Mouse (Mus musculus): Measurements from ENCODE around the gene Ssb. TPM values are rescaled to one million over a fixed set of nuclear protein-coding genes. Genes with fewer than 3 reads are reported as not detected.
A peak's percentile ranks its signal among the peaks of the same experiment; 100 is the strongest.

Ssb gene
- 100 to 1,000 TPM; 175 to 188 TPM for total RNA-seq (2021)
- long read RNA-seq, experiment 1, transcript Ssb-201 (12 exons, 2,001 nt) = major isoform, 173 of 229 reads
- long read RNA-seq, experiment 1, partial matches to known transcripts = 21 of 229 reads
- long read RNA-seq, experiment 1, other reads (novel, unspliced or antisense) = 34 of 229 reads
- long read RNA-seq, experiment 2, transcript Ssb-201 (12 exons, 2,001 nt) = major isoform, 40 of 47 reads
- long read RNA-seq, experiment 2, partial matches to known transcripts = 4 of 47 reads
- long read RNA-seq, experiment 2, other reads (novel, unspliced or antisense) = 3 of 47 reads

GRCm38 (mm10) chr2:69861485-69862091, at the start of gene Ssb:
Ssb (plus strand) TSS chr2:69861562.
- DNase-seq = peak; percentile 95 to 97

DNA sequence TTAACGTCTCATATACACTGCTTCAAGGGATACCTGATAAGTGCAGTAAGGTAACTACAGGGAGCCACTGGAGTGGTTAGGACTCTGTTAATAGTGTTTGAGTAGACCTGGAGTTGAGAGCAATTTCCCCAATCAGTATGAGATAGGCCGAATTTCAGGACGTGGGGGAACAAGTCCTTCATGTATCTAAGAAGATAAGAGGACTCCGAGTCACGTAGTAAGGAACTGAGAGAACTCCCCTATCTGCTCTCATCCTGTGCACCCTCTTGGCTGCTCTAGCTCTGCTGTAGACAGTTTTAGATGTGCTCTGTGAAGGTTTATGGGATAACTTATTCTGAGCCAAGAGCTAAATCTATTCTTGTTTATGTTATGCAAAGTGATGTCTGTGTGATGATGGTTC, 44.8 kb upstream of the Ssb start:
- DNase-seq = no peak

DNA sequence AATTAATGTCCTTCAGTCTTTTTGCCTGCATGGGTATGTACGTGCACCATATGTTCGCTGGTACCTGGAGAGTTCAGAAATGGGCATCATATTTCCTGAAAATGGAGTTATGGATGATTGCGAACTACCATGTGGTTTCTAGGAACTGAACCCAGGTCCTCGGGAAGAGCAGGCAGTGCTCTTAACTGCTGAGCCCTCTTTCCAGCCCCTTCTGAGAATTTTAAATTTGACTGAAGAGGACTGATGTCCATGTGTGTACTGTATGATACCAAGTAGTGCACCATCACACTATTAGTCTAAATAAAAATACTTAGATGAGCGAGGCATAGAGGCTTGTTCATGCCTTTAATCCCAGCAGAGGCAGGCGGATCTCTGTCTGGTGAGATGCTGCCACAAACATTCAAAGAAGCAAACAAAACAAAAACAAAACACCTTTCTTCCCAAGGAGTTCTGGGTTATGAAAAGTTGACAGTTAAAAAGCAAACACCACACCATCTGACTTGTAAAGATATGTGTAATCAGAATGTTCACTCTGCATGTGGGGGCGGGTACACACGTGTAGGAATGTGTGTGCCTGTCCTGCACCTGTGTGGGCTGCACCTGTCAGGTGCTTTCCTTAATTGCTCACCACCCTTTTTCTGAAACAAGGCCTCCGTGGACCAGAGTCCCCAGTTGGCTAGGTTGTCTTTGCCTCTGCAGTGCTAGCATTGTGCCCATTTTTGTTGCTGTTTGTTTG, 42.8 kb upstream of the Ssb start:
- no peak for DNase-seq

GRCm38 (mm10) chr2:69820201-69820600, 41.2 kb upstream of the Ssb start:
- no peak for DNase-seq

GRCm38 (mm10) chr2:69821711-69822110, 39.7 kb upstream of the Ssb start, which contains the start of gene Klhl23:
Klhl23 (plus strand) TSS chr2:69821944.
- DNase-seq = peak; percentile 17 to 25

GRCm38 (mm10) chr2:69822361-69823128, 38.8 kb upstream of the Ssb start:
- peak; percentile 52 to 62 for DNase-seq

- DNase-seq = peak; percentile 52 to 69
Observed at GRCm38 (mm10) chr2:69823129-69823677, 38.2 kb upstream of the Ssb start.

DNA sequence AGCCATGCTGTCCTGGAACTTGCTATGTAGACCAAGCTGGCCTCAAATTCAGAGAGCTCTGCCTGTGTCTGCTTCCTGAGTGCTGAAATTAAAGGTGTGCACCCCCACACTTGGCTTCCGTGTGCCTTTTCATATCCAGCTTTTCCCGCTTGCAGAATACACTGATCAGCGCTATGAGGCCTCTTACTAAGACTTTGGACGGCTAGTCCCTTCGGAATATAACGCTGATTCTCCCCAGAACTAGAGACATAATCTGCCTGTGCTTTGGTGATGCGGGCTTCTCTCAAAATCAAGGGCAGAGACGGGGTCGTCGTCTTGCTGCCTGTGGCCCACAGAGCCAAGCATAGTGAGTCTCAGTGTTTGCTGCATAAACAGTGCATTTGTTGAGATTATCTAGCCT, 35.5 kb upstream of the Ssb start:
- DNase-seq = no peak

GRCm38 (mm10) chr2:69826380-69826779, 35.0 kb upstream of the Ssb start:
- DNase-seq = no peak

GRCm38 (mm10) chr2:69828031-69828430, 33.3 kb upstream of the Ssb start:
- no peak for DNase-seq

DNA sequence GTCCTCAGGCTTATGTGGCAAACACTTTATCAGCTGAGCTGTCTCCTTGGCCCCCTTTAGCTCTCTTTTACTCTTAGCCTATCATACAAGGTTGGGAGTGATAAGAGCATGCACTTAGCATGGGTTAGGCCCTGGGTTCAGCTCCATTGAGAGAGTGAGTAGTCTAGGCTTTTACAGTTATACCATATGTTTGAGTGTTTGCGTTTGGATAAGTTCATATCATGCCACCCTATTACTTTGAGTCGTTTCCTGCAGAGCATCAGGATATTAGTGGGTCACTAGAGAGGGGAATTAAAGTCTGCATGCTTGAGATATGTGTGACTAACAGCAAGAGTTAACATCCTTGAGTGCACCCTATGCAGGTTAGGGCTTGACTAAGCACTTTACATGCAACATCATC, 31.7 kb upstream of the Ssb start:
- no peak for DNase-seq

DNA sequence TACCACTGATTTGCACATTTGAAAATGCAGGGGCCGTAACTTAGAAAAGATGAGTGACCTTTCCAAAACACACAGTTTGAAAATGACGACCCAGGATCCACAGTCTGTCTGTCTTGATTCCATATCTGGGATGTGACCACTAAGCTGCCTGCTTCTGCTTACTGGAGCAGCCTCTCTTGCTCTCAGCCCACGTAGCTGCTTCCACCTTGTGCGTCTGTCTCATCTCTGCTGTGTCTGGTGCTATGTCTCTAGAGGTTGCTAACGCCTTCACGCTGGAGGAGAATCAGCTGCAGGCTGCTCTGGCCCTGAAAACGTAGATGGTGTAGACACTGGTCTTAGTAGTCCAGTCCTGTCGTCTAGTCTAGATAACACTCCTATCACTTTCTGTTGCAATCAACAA, 31.2 kb upstream of the Ssb start:
- no peak for DNase-seq

DNA sequence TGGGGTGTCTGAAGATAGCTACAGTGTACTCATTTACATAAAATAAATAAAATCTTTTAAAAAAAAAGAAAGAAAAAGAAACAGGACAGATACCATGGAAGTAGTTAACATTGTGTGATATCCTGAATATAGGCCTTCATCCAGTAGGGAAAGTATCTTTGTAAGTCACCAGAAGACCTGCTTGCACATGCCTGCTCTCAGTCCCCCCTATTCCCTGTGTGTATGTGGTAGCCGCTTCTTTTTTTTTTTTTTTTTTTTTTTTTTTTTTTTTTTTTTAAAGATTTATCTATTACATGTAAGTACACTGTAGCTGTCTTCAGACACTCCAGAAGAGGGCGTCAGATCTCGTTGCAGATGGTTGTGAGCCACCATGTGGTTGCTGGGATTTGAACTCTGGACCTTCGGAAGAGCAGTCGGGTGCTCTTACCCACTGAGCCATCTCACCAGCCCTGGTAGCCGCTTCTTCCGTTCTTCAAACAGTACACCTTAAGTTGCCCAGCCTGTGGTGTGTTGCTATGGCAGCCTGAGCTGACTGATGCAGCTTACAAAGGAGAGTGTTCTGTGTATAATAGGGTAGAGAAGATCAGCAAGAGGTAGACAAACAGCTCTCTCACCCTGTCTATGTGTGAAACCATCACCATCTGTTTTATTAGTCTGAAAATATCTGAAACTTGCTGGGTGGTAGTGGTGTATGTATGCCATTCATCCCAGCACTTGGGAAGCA, 24.0 kb upstream of the Ssb start:
- DNase-seq = no peak

GRCm38 (mm10) chr2:69837996-69838395, 23.4 kb upstream of the Ssb start:
- no peak for DNase-seq

DNA sequence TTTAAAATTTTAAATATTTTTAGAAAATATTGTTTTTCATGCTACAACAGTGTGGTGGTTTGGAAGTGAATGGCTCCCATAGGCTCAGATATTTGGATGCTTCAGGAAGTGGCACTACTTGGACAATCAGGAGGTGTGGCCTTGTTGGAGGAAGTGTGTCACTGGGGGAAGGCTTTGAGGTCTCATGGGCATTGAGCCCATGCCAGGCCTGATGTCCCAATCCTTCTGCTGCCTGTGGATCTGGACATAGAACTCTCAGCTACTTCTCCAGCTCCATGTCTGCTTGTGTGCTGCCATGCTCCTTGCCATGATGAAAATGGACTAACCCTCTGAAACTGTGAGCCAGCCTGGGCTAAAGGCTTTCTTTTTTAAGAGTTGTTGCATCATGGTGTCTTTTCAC, 22.7 kb upstream of the Ssb start:
- no peak for DNase-seq

DNA sequence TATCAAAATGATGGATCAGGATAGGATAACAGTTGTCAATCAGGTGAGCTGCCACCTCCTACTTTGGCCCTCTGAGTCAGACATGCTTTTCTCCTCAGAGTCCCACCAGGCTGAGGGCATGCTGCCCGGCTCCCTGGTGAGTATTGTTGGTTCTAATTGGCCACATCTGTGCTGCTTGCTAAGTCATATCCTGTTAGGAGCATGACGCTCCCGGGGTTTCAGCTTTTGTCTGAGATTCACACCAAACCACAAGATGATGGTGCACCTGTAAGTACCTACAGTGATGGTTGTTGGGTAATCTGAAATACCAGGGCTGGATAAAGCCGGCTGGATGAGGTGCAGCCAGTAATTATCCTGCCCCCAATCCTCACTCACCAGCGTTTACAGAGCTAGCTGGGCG, 21.1 kb upstream of the Ssb start:
- DNase-seq = no peak

DNA sequence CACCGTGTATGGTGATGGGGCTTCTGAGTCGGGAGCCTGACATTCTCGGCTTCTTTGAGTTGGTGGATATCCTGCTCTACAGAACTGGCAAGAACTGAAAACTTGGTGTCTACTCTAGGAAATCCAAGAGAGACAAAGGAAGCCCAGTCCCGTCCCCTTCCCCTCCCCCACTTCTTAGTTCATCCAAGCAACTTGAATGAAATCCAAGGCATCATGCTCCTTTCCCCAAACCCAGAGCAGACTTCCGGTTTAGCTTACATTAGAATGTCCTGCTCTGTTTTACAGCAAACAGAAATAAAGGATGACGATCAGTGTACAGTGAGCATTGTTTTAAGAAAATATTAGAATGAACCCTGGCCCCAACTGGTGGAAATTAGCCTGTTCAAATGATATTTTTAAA, 12.1 kb upstream of the Ssb start:
- peak in 1 of 2 experiments; percentile 28 for DNase-seq

DNA sequence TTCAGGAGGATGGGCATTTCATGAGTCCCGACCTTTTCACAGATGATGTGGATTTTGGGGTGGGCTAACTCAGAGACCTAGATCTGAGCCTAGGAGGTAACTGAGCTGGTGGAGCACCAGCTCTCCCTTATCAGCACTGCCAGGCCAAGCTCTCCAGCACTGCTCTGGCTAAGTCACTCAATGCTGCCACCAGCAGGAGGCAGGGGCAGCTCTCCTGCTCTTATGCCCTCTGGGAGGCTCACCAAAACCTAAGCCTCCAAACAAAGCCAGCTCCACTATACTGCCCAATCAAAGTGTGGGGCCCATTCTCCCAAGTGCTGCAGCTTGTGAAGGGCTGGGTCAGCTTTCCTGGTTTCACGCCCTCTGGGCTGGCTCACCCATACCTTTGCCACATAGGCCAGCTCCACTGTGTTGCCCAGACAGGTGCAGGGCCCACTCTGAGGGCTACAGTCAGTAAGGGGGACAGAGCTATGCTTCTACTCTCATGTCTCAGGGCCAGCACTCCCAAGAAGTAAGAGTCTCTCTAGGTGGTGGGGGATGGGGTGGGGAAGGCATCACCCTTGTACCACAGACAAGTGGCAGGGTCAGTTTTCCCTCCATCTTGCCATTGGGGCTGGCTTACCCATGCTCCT, 9.8 kb upstream of the Ssb start:
- DNase-seq = peak; percentile 16 to 20

- DNase-seq = no peak
Observed at GRCm38 (mm10) chr2:69856392-69856791, 5.0 kb upstream of the Ssb start.

GRCm38 (mm10) chr2:69857882-69858281, 3.5 kb upstream of the Ssb start:
- no peak for DNase-seq

DNA sequence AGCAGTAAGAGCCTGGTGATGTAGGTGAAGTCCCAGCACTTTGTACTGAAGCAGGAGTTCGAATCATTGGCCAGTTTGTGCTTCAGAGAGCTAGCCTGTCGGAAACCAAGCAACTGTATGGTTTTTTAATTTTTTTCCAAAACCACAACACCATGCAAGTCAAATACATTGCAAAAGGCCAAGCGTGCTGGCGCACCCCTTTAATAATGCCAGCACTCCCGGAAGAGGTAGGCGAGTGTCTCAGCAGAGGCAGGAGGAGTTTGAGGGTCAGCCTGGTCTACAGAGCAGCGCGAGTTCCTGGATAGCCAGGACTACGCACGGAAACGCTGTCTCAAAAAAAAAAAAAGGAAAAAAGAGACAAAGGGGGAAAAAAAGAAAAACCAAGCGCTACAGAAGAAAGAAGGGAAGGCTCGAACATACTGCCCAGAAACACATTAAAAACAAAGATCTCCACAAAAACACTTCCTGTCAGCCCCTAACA, 350 bp upstream of the Ssb start:
- peak; percentile 31 to 43 for DNase-seq
